Mouse (Mus musculus) thymus, adult 2 months (tissue): Measurements from ENCODE around the gene Zcwpw1.

Experiments
- CTCF ChIP-seq: fragments of 200-500 bp; IDR thresholded peaks from 2 replicates; pipeline ENCODE4 v1.5.1; 2012; ENCODE audit warnings: mild to moderate bottlenecking, control low read depth, low read length, moderate library complexity, borderline replicate concordance; ENCODE audit not compliant: control insufficient read depth, poor library complexity, insufficient read depth; ENCODE audit errors: extremely low read depth
- POLR2A ChIP-seq: fragments of 200-500 bp; IDR thresholded peaks from 2 replicates; pipeline ENCODE4 v1.6.1; 2012; ENCODE audit warnings: mild to moderate bottlenecking, low read length, control low read depth, moderate library complexity; ENCODE audit not compliant: control insufficient read depth, poor library complexity, insufficient read depth; ENCODE audit errors: extremely low read depth

- TF ChIP-seq POLR2A (no peak), CTCF (no peak)
These were observed 44.8 kb upstream of the Zcwpw1 start for GRCm38 (mm10) chr5:137742836-137743235.
